Mouse (Mus musculus): ENCODE results near the gene Eps8l1. TPM values are rescaled to one million over a fixed set of nuclear protein-coding genes. Genes with fewer than 3 reads are reported as not detected.

The Eps8l1 gene
- polyA plus RNA-seq, 1 experiment, result 0.10 TPM

- TF ChIP-seq CTCF (IDR thresholded peaks at IDR 0.05; ENCODE audit: control insufficient read depth, insufficient read depth, insufficient replicate concordance, low read depth, low read length) (no peak), POLR2A (IDR thresholded peaks at IDR 0.05; ENCODE audit: control insufficient read depth, low read depth, low read length) (no peak)
- H3K27ac ChIP-seq (ENCODE audit: control insufficient read depth, insufficient read depth, low read depth, low read length), result no peak overlapping the region
- peaks cover 15% of the 10 kb centered on the region for H3K4me1 ChIP-seq (ENCODE audit: control insufficient read depth, insufficient read depth, low read length)
- no peaks in the 10 kb centered on the region; the same call in 1 of the 2 replicates for H3K36me3 ChIP-seq (ENCODE audit: control insufficient read depth, insufficient read depth, low read length)
- H3K27me3 ChIP-seq (ENCODE audit: control insufficient read depth, insufficient read depth, low read length), result no peaks in the 10 kb centered on the region
- H3K4me3 ChIP-seq (ENCODE audit: control insufficient read depth, low read depth, low read length), result peak overlapping the region; percentile 90
These were observed 42.1 kb downstream of the Eps8l1 start for GRCm38 (mm10) chr7:4502421-4503090.

GRCm38 (mm10) chr7:4503100-4503499, 42.6 kb downstream of the Eps8l1 start:
- H3K27ac ChIP-seq (ENCODE audit: control insufficient read depth, insufficient read depth, low read depth, low read length), result no peak overlapping the region
- TF ChIP-seq POLR2A (IDR thresholded peaks at IDR 0.05; ENCODE audit: control insufficient read depth, low read depth, low read length) (no peak), CTCF (IDR thresholded peaks at IDR 0.05; ENCODE audit: control insufficient read depth, insufficient read depth, insufficient replicate concordance, low read depth, low read length) (no peak)
- H3K4me3 ChIP-seq (ENCODE audit: control insufficient read depth, low read depth, low read length), result no peak overlapping the region
- H3K4me1 ChIP-seq (ENCODE audit: control insufficient read depth, insufficient read depth, low read length), result peaks cover 15% of the 10 kb centered on the region
- no peaks in the 10 kb centered on the region for H3K27me3 ChIP-seq (ENCODE audit: control insufficient read depth, insufficient read depth, low read length)
- H3K36me3 ChIP-seq (ENCODE audit: control insufficient read depth, insufficient read depth, low read length), result no peaks in the 10 kb centered on the region; the same call in 1 of the 2 replicates

- Histone ChIP-seq H3K4me3 (ENCODE audit: control insufficient read depth, low read depth, low read length) (no peak overlapping the region), H3K36me3 (ENCODE audit: control insufficient read depth, insufficient read depth, low read length) (no peaks in the 10 kb centered on the region), H3K27ac (ENCODE audit: control insufficient read depth, insufficient read depth, low read depth, low read length) (no peak overlapping the region), H3K27me3 (ENCODE audit: control insufficient read depth, insufficient read depth, low read length) (no peaks in the 10 kb centered on the region), H3K4me1 (ENCODE audit: control insufficient read depth, insufficient read depth, low read length) (peaks cover 21% of the 10 kb centered on the region)
- TF ChIP-seq CTCF (IDR thresholded peaks at IDR 0.05; ENCODE audit: control insufficient read depth, insufficient read depth, insufficient replicate concordance, low read depth, low read length), result no peak
- TF ChIP-seq POLR2A (IDR thresholded peaks at IDR 0.05; ENCODE audit: control insufficient read depth, low read depth, low read length), result no peak
These were observed 43.4 kb downstream of the Eps8l1 start for GRCm38 (mm10) chr7:4503858-4504257.

GRCm38 (mm10) chr7:4504646-4505435, 44.4 kb downstream of the Eps8l1 start:
- Histone ChIP-seq H3K27ac (ENCODE audit: control insufficient read depth, insufficient read depth, low read depth, low read length) (no peak overlapping the region), H3K4me1 (ENCODE audit: control insufficient read depth, insufficient read depth, low read length) (peaks cover 19% of the 10 kb centered on the region), H3K27me3 (ENCODE audit: control insufficient read depth, insufficient read depth, low read length) (no peaks in the 10 kb centered on the region), H3K36me3 (ENCODE audit: control insufficient read depth, insufficient read depth, low read length) (no peaks in the 10 kb centered on the region), H3K4me3 (ENCODE audit: control insufficient read depth, low read depth, low read length) (no peak overlapping the region)
- TF ChIP-seq POLR2A (IDR thresholded peaks at IDR 0.05; ENCODE audit: control insufficient read depth, low read depth, low read length) (no peak), CTCF (IDR thresholded peaks at IDR 0.05; ENCODE audit: control insufficient read depth, insufficient read depth, insufficient replicate concordance, low read depth, low read length) (no peak)

- Histone ChIP-seq H3K4me1 (ENCODE audit: control insufficient read depth, insufficient read depth, low read length) (peaks cover 16% of the 10 kb centered on the region), H3K4me3 (ENCODE audit: control insufficient read depth, low read depth, low read length) (no peak overlapping the region), H3K36me3 (ENCODE audit: control insufficient read depth, insufficient read depth, low read length) (no peaks in the 10 kb centered on the region), H3K27ac (ENCODE audit: control insufficient read depth, insufficient read depth, low read depth, low read length) (no peak overlapping the region), H3K27me3 (ENCODE audit: control insufficient read depth, insufficient read depth, low read length) (no peaks in the 10 kb centered on the region)
- TF ChIP-seq POLR2A (IDR thresholded peaks at IDR 0.05; ENCODE audit: control insufficient read depth, low read depth, low read length), result no peak
- no peak for TF ChIP-seq CTCF (IDR thresholded peaks at IDR 0.05; ENCODE audit: control insufficient read depth, insufficient read depth, insufficient replicate concordance, low read depth, low read length)
These were observed 46.7 kb downstream of the Eps8l1 start for GRCm38 (mm10) chr7:4507220-4507619.

- peaks cover 13% of the 10 kb centered on the region for H3K4me1 ChIP-seq (ENCODE audit: control insufficient read depth, insufficient read depth, low read length)
- H3K27me3 ChIP-seq (ENCODE audit: control insufficient read depth, insufficient read depth, low read length), result no peaks in the 10 kb centered on the region
- H3K4me3 ChIP-seq (ENCODE audit: control insufficient read depth, low read depth, low read length), result peak overlapping the region; percentile 35
- no peak overlapping the region for H3K27ac ChIP-seq (ENCODE audit: control insufficient read depth, insufficient read depth, low read depth, low read length)
- no peak for TF ChIP-seq POLR2A (IDR thresholded peaks at IDR 0.05; ENCODE audit: control insufficient read depth, low read depth, low read length)
- peak; percentile 67; the same call in 1 of the 2 replicates for TF ChIP-seq CTCF (IDR thresholded peaks at IDR 0.05; ENCODE audit: control insufficient read depth, insufficient read depth, insufficient replicate concordance, low read depth, low read length)
- H3K36me3 ChIP-seq (ENCODE audit: control insufficient read depth, insufficient read depth, low read length), result no peaks in the 10 kb centered on the region
These were observed 47.7 kb downstream of the Eps8l1 start for GRCm38 (mm10) chr7:4508062-4508738.

GRCm38 (mm10) chr7:4508739-4509116, 48.3 kb downstream of the Eps8l1 start:
- H3K27me3 ChIP-seq (ENCODE audit: control insufficient read depth, insufficient read depth, low read length), result no peaks in the 10 kb centered on the region
- no peaks in the 10 kb centered on the region for H3K36me3 ChIP-seq (ENCODE audit: control insufficient read depth, insufficient read depth, low read length)
- H3K27ac ChIP-seq (ENCODE audit: control insufficient read depth, insufficient read depth, low read depth, low read length), result no peak overlapping the region
- no peak overlapping the region for H3K4me3 ChIP-seq (ENCODE audit: control insufficient read depth, low read depth, low read length)
- H3K4me1 ChIP-seq (ENCODE audit: control insufficient read depth, insufficient read depth, low read length), result peaks cover 18% of the 10 kb centered on the region
- TF ChIP-seq POLR2A (IDR thresholded peaks at IDR 0.05; ENCODE audit: control insufficient read depth, low read depth, low read length), result no peak
- TF ChIP-seq CTCF (IDR thresholded peaks at IDR 0.05; ENCODE audit: control insufficient read depth, insufficient read depth, insufficient replicate concordance, low read depth, low read length), result no peak
